Mouse (Mus musculus) Patski (cell line): ENCODE data around the gene Elf1. TPM values are rescaled to one million over a fixed set of nuclear protein-coding genes. Genes with fewer than 3 reads are reported as not detected.

Experiments used
- ATAC-seq: fragments of 100-300 bp; one replicate; pipeline ENCODE4 v1.8.0; 2021
- CTCF ChIA-PET: fragments of 350-600 bp; sonication (Branson Sonifier 250); formaldehyde crosslinking; loops from one replicate; lab custom pipeline; 2022; ENCODE audit warnings: inconsistent platforms; lab: Charles Lee
- POLR2A ChIA-PET: fragments of 350-600 bp; sonication (Branson Sonifier 250); formaldehyde crosslinking; loops from one replicate; lab custom pipeline; 2022; ENCODE audit warnings: antibody characterized with exemption, inconsistent platforms; lab: Charles Lee
- DNase-seq: peaks from one replicate; pipeline ENCODE4 v3.0.0-alpha.2; 2011; ENCODE audit warnings: low read depth, low spot score
- H3K27me3 ChIP-seq: fragments of 371-371 bp; one replicate; pipeline ENCODE4 v1.5.1; 2021
- CTCF ChIP-seq: fragments of 100-300 bp; IDR thresholded peaks from one replicate; pipeline ENCODE4 v1.5.1; 2021
- in situ Hi-C: fragments of 300-500 bp; cut with MboI; formaldehyde crosslinking; loops from 3 replicates; pipeline ENCODE4 v1.11.1; 2018; ENCODE audit warnings: low pct_unique_long_range_greater_than_20kb, mixed read lengths
- polyA plus RNA-seq: library from polyadenylated mRNA; unstranded; gene quantifications from one replicate; pipeline ENCODE4 v1.2.3, GENCODE M21; 2021

Elf1 gene
- polyA plus RNA-seq, 1 experiment from 2014 or later = 53.6 TPM

GRCm38 (mm10) chr14:79465623-79466022 lies 15.4 kb upstream of the Elf1 start:
- POLR2A ChIA-PET = no interaction called here
- no peak for DNase-seq
- in situ Hi-C loops = no loop called here
- no peak for ATAC-seq
- no peak for TF ChIP-seq CTCF
- CTCF ChIA-PET = no interaction called here
- no peaks in the 10 kb centered on the region for H3K27me3 ChIP-seq

GRCm38 (mm10) chr14:79467621-79468020 lies 13.4 kb upstream of the Elf1 start:
- no peaks in the 10 kb centered on the region for H3K27me3 ChIP-seq
- no peak for ATAC-seq
- no peak for DNase-seq
- CTCF ChIA-PET = interaction anchor here (0.9 to 2.2 kb wide), 5 partner anchors 11 to 87 kb away, joined by 3 to 9 read pairs (median 4); no protein-coding TSS in a partner anchor
- POLR2A ChIA-PET = interaction anchor here (1.2 kb wide), 1 partner anchor 42 kb away, joined by 3 read pairs; no protein-coding TSS in a partner anchor
- in situ Hi-C loops = no loop called here
- TF ChIP-seq CTCF = peak; percentile 67

- no peak for TF ChIP-seq CTCF
- in situ Hi-C loops = loop anchor here (10.0 kb wide), 1 partner anchor 261 kb away; no protein-coding TSS in a partner anchor
- H3K27me3 ChIP-seq = no peaks in the 10 kb centered on the region
- DNase-seq = no peak
- ATAC-seq = no peak
- POLR2A ChIA-PET = no interaction called here
- CTCF ChIA-PET = no interaction called here
These were observed 7.6 kb upstream of the Elf1 start for GRCm38 (mm10) chr14:79473384-79473783.

GRCm38 (mm10) chr14:79481339-79482151 lies 551 bp downstream of the Elf1 start, which contains the start of gene Wbp4:
Gene Wbp4 (minus strand): TSS chr14:79481520.
- no peak for TF ChIP-seq CTCF
- ChIA-PET POLR2A (interaction anchor here (0.8 to 1.2 kb wide), 2 partner anchors 15 to 106 kb away, joined by 3 to 5 read pairs; partner anchors contain the start of gene Sugt1), CTCF (interaction anchor here (1.1 kb wide), 1 partner anchor 106 kb away, joined by 3 read pairs; the partner anchor contains the start of gene Sugt1)
- no peaks in the 10 kb centered on the region for H3K27me3 ChIP-seq
- DNase-seq (no peak), ATAC-seq (peak; percentile 70)
- in situ Hi-C loops = no loop called here

GRCm38 (mm10) chr14:79482251-79482661 lies 1.3 kb downstream of the Elf1 start:
- DNase-seq (no peak), ATAC-seq (peak; percentile 3)
- no peaks in the 10 kb centered on the region for H3K27me3 ChIP-seq
- ChIA-PET POLR2A (interaction anchor here (0.8 to 1.2 kb wide), 2 partner anchors 14 to 106 kb away, joined by 3 to 5 read pairs; partner anchors contain the start of gene Sugt1), CTCF (interaction anchor here (1.6 kb wide), 1 partner anchor 14 kb away, joined by 6 read pairs; no protein-coding TSS in a partner anchor)
- no peak for TF ChIP-seq CTCF
- in situ Hi-C loops = no loop called here

- ATAC-seq (no peak), DNase-seq (no peak)
- ChIA-PET CTCF (interaction anchor here (1.6 kb wide), 1 partner anchor 14 kb away, joined by 6 read pairs; no protein-coding TSS in a partner anchor), POLR2A (interaction anchor here (0.8 to 1.2 kb wide), 3 partner anchors 13 to 105 kb away, joined by 3 to 5 read pairs (median 3); partner anchors contain the start of gene Sugt1)
- no peaks in the 10 kb centered on the region for H3K27me3 ChIP-seq
- TF ChIP-seq CTCF = no peak
- in situ Hi-C loops = no loop called here
These were observed 1.9 kb downstream of the Elf1 start for GRCm38 (mm10) chr14:79482747-79483355.

GRCm38 (mm10) chr14:79483611-79484120 lies 2.7 kb downstream of the Elf1 start:
- ATAC-seq = no peak
- no peaks in the 10 kb centered on the region for H3K27me3 ChIP-seq
- ChIA-PET POLR2A (interaction anchor here (1.0 to 1.2 kb wide), 2 partner anchors 74 to 85 kb away, joined by 3 read pairs; no protein-coding TSS in a partner anchor), CTCF (interaction anchor here (1.6 kb wide), 1 partner anchor 13 kb away, joined by 6 read pairs; no protein-coding TSS in a partner anchor)
- in situ Hi-C loops = no loop called here
- no peak for DNase-seq
- TF ChIP-seq CTCF = no peak

- ChIA-PET CTCF (interaction anchor here (0.9 to 1.6 kb wide), 3 partner anchors 26 to 46 kb away, joined by 3 to 4 read pairs (median 4); no protein-coding TSS in a partner anchor), POLR2A (interaction anchor here (0.5 kb wide), 1 partner anchor 97 kb away, joined by 5 read pairs; no protein-coding TSS in a partner anchor)
- DNase-seq (no peak), ATAC-seq (peak; percentile 7)
- in situ Hi-C loops = no loop called here
- no peak for TF ChIP-seq CTCF
- H3K27me3 ChIP-seq = no peaks in the 10 kb centered on the region
These were observed 5.6 kb downstream of the Elf1 start for GRCm38 (mm10) chr14:79486617-79486992.

GRCm38 (mm10) chr14:79486993-79487731 lies 6.2 kb downstream of the Elf1 start:
- POLR2A ChIA-PET = interaction anchor here (0.7 kb wide), 1 partner anchor 89 kb away, joined by 3 read pairs; no protein-coding TSS in a partner anchor
- DNase-seq (no peak), ATAC-seq (peak; percentile 27)
- TF ChIP-seq CTCF = no peak
- in situ Hi-C loops = no loop called here
- CTCF ChIA-PET = interaction anchor here (0.8 to 1.6 kb wide), 6 partner anchors 25 to 101 kb away, joined by 3 to 4 read pairs (median 4); no protein-coding TSS in a partner anchor
- no peaks in the 10 kb centered on the region for H3K27me3 ChIP-seq
